Mouse (Mus musculus): Measurements from ENCODE around the gene Olfr444.
A peak's percentile ranks its signal among the peaks of the same experiment; 100 is the strongest.

The Olfr444 gene

DNA sequence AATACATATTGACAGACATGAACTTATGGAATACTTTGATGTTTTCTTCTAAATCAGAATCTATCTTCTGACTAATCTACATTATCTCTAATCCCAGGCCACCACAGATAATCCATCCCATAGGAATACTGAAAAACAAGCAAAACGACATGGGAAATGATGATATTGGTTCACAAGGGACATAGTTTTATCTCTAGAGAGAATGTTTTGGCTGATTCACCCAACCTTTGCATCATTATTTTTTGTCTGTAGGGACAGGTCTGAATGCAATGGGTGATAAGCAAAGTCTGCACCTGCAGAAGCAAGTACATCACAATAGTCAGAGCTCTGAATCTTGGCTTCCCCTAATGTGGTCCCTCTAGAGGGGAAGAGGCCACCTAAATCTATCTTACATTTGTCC is at the start of gene Olfr444:
Olfr444 (plus strand) TSS at position 301 of the 400 bp plus-strand sequence.
- DNase-seq (ENCODE audit: low spot score): no peak

DNA sequence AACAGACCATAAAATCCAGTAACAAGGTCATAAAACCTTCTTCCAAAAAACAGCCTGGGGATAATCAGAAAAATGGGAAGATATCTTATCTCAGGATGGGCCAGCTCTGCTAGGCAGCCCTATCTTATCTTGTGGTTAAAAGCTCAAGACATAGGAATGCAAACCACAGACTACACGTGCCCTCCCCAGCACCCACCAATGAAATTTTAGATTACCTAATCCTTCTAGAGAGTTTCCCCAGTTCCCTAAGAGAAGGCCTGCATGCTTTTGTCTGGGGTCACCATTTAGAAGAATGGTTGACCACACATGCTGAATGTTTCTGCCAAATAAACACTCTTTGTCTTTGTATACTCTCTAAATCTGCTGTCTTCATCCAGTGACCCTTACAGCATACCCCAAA is 48.5 kb upstream of the Olfr444 start:
- DNase-seq (ENCODE audit: low spot score): peak; percentile 6

DNA sequence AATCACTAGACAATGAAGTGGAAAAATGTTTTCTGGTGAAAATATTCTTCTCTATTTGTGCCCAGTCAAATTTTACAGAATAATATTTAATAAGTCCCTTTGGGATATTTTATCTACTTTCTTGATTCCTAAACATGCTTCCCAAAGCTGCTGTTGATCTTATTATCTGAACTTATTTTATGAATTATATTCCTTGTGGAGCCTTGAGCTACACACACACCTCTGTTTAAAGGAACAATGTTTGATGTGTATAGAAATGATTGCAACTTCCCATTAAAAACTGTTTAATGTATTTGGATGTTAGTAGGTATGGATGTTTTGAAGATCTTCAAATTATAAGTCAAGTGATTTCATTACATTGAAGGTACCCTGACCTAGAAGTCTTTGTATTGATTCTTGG is 40.3 kb upstream of the Olfr444 start, which contains the start of gene Olfr447:
Olfr447 (plus strand) TSS at position 301 of the 400 bp plus-strand sequence.
- DNase-seq (ENCODE audit: low spot score): no peak

DNA sequence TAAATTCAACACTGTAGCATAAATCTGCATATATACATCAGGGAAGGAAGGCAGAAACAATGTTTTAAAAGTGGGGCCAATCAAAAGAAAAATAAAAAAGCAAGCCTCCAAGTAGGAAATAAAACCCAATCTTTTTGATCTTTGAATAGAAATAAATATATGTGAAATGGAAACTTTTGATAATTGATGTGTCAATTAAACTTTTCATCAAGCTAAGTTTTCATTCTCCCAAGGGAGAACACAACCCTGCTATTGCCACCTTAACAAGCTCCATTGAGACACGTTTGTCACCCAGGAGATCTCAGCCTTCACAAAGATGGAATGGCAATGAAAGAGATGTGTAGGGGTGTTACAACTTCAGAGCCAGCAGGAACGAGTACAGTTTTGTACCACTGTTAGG is 27.8 kb upstream of the Olfr444 start, which contains the start of gene Olfr446:
Olfr446 (plus strand) TSS at position 301 of the 400 bp plus-strand sequence.
- no peak for DNase-seq (ENCODE audit: low spot score)

DNA sequence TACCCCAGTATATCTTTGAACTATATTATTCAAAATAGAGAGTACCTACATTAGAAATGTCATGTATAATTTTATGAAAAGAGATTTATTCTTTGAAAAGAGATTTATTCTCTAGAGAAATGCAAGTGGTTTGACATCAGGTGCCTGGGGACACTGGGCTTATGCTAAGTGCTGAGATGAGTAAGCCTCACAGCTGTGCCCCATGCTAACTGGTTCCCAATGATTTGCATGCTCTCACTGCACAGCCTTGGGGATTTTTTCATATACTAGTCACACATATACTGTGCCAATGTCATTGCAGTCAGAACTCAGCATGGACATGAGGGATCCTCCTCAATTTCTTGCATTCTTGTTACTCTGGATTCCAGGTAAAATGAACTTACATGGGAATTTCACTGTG is 31.5 kb downstream of the Olfr444 start:
- DNase-seq (ENCODE audit: low spot score): no peak
